Mouse (Mus musculus) forebrain, embryonic 16.5 days (tissue): ENCODE results near the gene Ddx17. TPM values are rescaled to one million over a fixed set of nuclear protein-coding genes. Genes with fewer than 3 reads are reported as not detected.

Experiments
- ATAC-seq: fragments of 200-750 bp; cut with Nextera tagmentation; 2 replicates; pipeline ENCODE4 v1.8.0; 2017; ENCODE audit warnings: mild to moderate bottlenecking, moderate library complexity
- H3K27ac ChIP-seq: fragments of 300-500 bp; sonication (generic); 2 replicates; pipeline ENCODE4 v1.5.1; 2014; ENCODE audit warnings: low read length, control low read depth
- H3K27me3 ChIP-seq: fragments of 300-500 bp; sonication (generic); replicated peaks from 2 replicates; pipeline ENCODE4 v1.6.1; 2014; ENCODE audit warnings: low read length; ENCODE audit not compliant: control insufficient read depth, insufficient read depth
- H3K36me3 ChIP-seq: fragments of 300-500 bp; sonication (generic); 2 replicates; pipeline ENCODE4 v1.6.1; 2014; ENCODE audit not compliant: control insufficient read depth, insufficient read depth
- H3K4me1 ChIP-seq: fragments of 300-500 bp; sonication (generic); replicated peaks from 2 replicates; pipeline ENCODE4 v1.6.1; 2014; ENCODE audit warnings: low read length; ENCODE audit not compliant: control insufficient read depth, insufficient read depth
- H3K4me2 ChIP-seq: fragments of 300-500 bp; sonication (generic); 2 replicates; pipeline ENCODE4 v1.6.1; 2014; ENCODE audit warnings: mild to moderate bottlenecking, low read length, control low read depth
- H3K4me3 ChIP-seq: fragments of 300-500 bp; sonication (generic); replicated peaks from 2 replicates; pipeline ENCODE4 v1.5.1; 2014; ENCODE audit warnings: mild to moderate bottlenecking, low read length, control low read depth
- H3K9ac ChIP-seq: fragments of 300-500 bp; sonication (generic); replicated peaks from 2 replicates; pipeline ENCODE4 v1.6.1; 2014; ENCODE audit warnings: low read depth, low read length, control low read depth
- H3K9me3 ChIP-seq: fragments of 300-500 bp; sonication (generic); 2 replicates; pipeline ENCODE4 v1.6.1; 2016; ENCODE audit warnings: low read length; ENCODE audit not compliant: control insufficient read depth
- WGBS: fragments of 180-500 bp; shearing (Covaris S2); extraction: QIAGEN DNeasy Blood & Tissue Kit; methylation state at CpG from one replicate; pipeline ENCODE4 v1.1.7; 2014; 5-methylcytosine and 5-hydroxymethylcytosine counted together
- polyA plus RNA-seq: library from polyadenylated mRNA; unstranded; fragments of >200 nt; fragmentation: Nextera tagmentation; extraction: Ambion mirVana; gene quantifications from 2 replicates; pipeline ENCODE4 v1.2.1, GENCODE M21; 2015

The Ddx17 gene
- 60.2 and 63.3 TPM in 2 replicates for polyA plus RNA-seq

DNA sequence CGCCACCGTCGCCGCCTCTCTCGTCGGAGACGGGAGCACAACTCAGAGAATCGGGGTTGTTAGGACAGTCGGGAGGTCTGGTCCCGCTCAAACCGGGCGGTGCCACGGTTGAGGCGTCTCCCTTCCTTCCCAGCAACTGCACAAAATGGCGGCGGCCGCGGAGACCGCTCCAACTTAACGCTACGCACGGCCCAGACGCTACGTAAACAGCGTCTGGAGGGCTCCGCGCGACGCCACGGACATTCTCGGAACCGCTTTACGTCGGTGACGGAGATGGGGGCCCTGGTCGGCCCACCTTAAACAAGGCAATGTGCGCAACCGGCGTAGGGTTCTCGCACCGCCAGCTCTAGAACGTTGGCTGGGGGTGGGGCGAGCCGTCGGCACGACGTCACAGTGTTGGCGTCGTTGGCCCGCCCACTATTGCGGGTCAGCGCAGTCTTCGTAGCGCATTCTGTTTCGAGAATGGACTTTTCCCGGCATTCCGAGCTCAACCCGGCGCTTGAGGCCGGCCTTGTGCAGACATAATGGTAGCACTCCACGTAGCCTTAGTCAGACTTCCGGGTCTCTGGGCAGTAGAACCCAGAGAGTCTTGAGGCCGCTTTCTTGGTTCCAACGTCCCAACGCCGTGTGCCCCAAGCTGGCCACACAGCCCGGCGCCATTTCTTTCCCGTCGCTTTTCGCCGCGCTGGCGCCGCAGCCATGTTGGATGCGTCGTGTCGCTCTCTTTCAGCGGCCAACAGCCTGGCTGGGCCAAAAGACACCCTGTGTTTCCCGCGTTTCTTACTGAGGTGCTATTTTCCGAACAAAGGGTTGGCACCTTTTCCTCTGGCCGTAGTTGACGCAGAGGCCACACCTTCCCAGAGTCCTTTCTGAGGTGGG, at the start of gene Ddx17:
Ddx17 (minus strand) TSS at position 332 of the 879 bp plus-strand sequence.
- Histone ChIP-seq H3K27me3 (no peaks in the 10 kb centered on the region), H3K9ac (peak within 1 kb of the TSS; percentile 98), H3K4me2 (peak within 1 kb of the TSS; percentile 90), H3K4me3 (peak within 1 kb of the TSS; percentile 91), H3K9me3 (no peaks in the 10 kb centered on the region), H3K27ac (peak within 1 kb of the TSS; percentile 98), H3K36me3 (peaks cover 21% of the 10 kb centered on the region), H3K4me1 (peaks cover 24% of the 10 kb centered on the region)
- peak; percentile 98 for ATAC-seq
- WGBS = 1% methylated on average over 84 of the region's 84 CpGs

DNA sequence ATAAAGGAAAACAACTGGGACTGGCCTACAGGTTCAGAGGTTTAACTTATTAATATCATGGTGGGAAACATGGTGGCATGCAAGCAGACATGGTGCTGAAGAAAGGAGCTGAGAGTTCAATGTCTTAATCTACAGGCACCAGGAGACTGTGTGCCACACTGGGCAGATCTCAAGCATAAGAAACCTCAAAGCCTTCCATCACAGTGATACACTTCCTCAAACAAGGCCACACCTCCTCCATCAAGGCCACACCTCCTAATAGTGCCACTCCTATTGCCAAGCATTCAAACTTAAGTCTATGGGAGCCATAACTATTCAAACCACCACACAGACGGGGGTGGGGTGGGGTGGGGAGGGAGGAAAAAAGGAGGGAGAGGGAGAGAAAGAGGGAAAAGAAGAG, 35.0 kb upstream of the Ddx17 start:
- Histone ChIP-seq H3K4me3 (no peak overlapping the region), H3K27me3 (no peaks in the 10 kb centered on the region), H3K36me3 (no peaks in the 10 kb centered on the region), H3K27ac (no peak overlapping the region), H3K9me3 (no peaks in the 10 kb centered on the region), H3K9ac (no peak overlapping the region), H3K4me1 (no peaks in the 10 kb centered on the region), H3K4me2 (no peak overlapping the region)
- no peak for ATAC-seq
- 35% methylated on average over 1 of the region's 1 CpGs for WGBS

DNA sequence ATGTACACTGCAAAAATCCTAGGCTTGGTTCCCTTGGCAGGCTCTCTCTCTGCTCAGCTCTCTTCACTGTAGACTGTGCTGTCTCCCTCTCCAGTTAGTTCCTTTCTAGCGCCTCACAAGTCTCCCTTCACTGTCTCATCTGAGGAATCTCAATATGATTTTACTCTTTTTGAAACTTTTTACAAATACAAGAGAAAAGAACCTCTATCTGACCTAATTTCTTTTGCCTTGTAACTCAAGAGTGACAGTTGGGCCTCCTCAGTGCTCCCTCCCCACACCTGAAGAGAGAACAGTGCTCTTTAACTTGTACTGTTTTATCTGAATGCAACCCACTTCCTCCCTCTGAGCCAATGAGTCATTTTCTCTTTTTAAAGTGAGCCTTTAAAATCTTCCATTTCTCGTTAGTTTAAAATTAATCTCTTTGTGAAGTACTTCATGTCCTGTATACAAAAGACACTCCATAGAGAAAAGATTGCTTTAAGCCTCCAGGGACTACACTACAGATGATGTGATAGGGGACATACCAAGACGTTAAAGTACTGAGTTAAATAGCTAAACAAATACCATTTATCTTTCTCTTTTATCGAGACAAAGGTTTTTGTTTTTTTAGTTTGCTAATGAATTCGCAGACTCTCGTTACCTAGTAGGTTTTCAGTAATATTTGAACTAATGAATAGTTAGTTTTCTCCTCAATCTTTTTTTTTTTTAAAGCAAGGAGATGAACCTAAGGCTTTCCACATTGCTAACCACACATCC, 31.3 kb upstream of the Ddx17 start:
- Histone ChIP-seq H3K4me3 (no peak overlapping the region), H3K9me3 (no peaks in the 10 kb centered on the region), H3K36me3 (no peaks in the 10 kb centered on the region), H3K27ac (no peak overlapping the region), H3K4me2 (no peak overlapping the region), H3K4me1 (no peaks in the 10 kb centered on the region), H3K9ac (no peak overlapping the region), H3K27me3 (no peaks in the 10 kb centered on the region)
- 45% methylated on average over 6 of the region's 6 CpGs for WGBS
- ATAC-seq = no peak

DNA sequence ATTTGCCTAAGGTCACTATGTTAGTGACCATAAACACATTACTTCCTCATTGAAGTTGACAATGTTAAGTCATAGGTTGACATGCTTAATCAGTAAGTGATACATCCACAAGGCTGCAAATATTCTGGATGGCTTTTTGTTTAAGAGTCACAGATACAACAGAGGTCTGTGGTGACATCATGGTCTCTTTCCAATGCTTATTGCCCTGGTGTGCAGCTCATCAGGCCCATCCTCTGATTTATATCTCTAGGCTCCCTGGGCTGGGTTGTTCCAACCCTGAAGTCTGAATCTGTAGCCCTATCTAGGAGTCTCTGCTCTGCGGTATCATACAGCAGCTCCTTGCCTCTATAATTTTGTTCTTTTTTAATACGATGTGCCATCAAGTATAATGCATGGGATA, 30.4 kb upstream of the Ddx17 start:
- Histone ChIP-seq H3K27ac (no peak overlapping the region), H3K9ac (no peak overlapping the region), H3K4me3 (no peak overlapping the region), H3K36me3 (no peaks in the 10 kb centered on the region), H3K4me2 (no peak overlapping the region), H3K27me3 (no peaks in the 10 kb centered on the region), H3K9me3 (no peaks in the 10 kb centered on the region), H3K4me1 (no peaks in the 10 kb centered on the region)
- ATAC-seq = no peak
- 77% methylated on average over 2 of the region's 2 CpGs for WGBS

DNA sequence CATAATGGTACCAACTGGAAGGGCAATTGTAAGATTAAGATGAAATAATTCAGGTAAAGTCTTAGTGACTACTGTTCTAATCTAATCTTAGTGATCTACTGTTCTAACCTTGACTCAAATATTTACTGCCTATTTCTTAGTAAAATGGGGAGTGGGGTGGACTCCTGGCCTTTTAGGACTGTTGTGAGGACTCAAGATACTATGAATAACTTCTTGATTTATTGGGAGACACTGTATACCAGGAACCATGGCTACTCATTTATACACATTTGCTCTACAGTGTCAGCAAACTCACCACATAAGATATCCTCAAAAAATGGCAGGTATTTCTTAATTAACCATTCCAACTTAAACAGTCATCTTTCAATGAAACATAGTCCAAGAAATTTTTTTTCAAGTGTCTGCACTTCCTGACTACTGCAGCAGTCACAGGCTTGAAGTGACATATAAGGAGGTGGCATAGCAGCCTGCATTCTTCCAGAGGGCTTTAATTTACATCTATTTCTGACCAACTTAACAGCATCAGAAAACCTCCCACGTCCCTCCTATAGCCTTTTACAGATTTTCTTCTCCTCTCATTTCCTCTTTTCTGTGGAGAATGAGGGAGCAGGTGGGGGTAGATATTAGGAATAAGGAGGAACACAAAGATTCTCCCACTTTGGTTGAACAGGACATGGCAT, 29.1 kb upstream of the Ddx17 start:
- no peak for ATAC-seq
- Histone ChIP-seq H3K4me3 (no peak overlapping the region), H3K9ac (no peak overlapping the region), H3K27ac (no peak overlapping the region), H3K4me2 (no peak overlapping the region), H3K27me3 (no peaks in the 10 kb centered on the region), H3K9me3 (no peaks in the 10 kb centered on the region), H3K4me1 (no peaks in the 10 kb centered on the region), H3K36me3 (no peaks in the 10 kb centered on the region)
- WGBS = 68% methylated on average over 1 of the region's 1 CpGs

DNA sequence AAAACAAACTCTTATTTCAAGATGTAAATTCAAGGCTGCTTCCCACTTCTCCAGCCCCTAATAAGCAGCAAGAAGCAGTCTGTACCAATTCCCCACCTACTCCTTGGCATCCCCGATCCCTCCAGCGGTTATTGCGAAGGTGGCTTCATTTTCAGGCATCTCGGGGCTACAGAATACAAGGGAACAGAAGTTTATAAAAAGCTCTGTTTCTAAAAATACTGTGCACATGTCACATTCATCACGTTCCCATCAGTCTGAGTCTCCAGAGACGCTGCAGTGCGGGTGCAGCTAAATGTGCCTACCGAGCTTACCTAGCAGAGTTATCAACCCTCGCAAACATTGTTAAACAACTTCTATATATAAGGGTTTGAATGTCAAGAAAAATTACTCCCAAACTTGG, 15.9 kb upstream of the Ddx17 start:
- no peak overlapping the region for H3K4me2 ChIP-seq
- no peaks in the 10 kb centered on the region for H3K9me3 ChIP-seq
- H3K27ac ChIP-seq = no peak overlapping the region
- no peaks in the 10 kb centered on the region for H3K4me1 ChIP-seq
- H3K36me3 ChIP-seq = no peaks in the 10 kb centered on the region
- H3K27me3 ChIP-seq = no peaks in the 10 kb centered on the region
- WGBS = 82% methylated on average over 9 of the region's 9 CpGs
- no peak overlapping the region for H3K4me3 ChIP-seq
- H3K9ac ChIP-seq = no peak overlapping the region
- no peak for ATAC-seq

DNA sequence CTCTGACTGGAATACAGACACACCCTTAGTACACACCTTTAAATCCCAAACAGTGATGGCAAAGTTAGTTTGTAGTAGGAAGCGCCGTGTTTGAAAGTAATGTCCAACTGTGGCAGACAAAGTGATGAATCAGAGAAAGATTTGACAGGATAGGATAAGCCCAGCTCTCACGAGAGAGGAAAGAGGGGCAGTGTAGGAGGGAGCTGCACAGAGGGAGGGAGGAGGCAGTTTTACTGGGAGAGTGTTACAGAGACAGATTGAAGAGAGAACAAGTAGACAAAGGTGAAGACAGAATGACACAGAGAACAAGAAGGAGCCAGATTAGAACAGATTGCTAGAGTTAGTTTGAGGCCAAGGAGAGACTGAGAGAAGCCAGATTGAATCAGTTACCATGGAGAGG, 13.1 kb upstream of the Ddx17 start:
- H3K36me3 ChIP-seq = no peaks in the 10 kb centered on the region
- no peaks in the 10 kb centered on the region for H3K9me3 ChIP-seq
- H3K4me1 ChIP-seq = no peaks in the 10 kb centered on the region
- no peak overlapping the region for H3K4me3 ChIP-seq
- 66% methylated on average over 3 of the region's 3 CpGs for WGBS
- no peak overlapping the region for H3K4me2 ChIP-seq
- H3K27me3 ChIP-seq = no peaks in the 10 kb centered on the region
- no peak for ATAC-seq
- no peak overlapping the region for H3K9ac ChIP-seq
- H3K27ac ChIP-seq = no peak overlapping the region

DNA sequence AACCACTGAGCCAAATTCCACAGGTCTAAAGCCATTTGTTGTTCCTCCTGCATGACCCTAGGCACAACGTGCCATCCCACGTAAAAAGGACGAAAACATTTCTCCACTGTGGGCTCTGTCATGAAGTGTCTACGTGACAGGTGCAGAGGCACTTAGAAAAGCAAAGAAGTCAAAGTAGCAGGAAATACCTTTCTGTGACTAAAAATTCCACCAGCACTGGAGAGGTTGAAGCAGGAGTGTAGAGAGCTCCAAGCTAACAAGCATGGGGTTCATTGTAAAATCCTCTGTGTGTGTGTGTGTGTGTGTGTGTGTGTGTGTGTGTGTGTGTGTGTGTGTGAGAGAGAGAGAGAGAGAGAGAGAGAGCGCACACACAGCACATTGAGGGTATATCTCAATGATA, 6.0 kb upstream of the Ddx17 start:
- Histone ChIP-seq H3K27me3 (no peaks in the 10 kb centered on the region), H3K27ac (no peak overlapping the region), H3K9me3 (no peaks in the 10 kb centered on the region), H3K9ac (no peak overlapping the region), H3K4me2 (no peak overlapping the region), H3K4me1 (no peaks in the 10 kb centered on the region; the same call in 1 of the 2 replicates), H3K36me3 (no peaks in the 10 kb centered on the region), H3K4me3 (no peak overlapping the region)
- no peak for ATAC-seq
- WGBS = 86% methylated on average over 5 of the region's 5 CpGs

DNA sequence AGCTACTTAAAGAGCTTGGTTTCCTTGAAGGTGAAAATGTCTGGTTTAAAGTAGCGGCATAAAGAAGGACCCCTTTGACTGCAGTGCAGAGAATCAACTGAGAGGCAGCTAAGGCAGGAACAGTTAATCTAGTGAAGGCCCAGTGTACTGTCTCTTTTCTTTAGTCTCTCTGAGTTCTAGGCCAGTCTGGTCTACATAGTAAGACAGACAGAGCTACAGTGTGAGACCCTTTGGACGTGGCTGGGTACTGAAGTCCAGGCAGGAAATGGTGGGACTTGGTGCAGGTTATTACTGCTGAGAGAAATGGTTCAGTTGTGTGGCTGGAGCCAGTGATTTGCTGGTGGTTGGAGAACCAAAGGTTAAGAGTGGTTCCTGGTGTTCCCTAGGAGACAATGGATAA, 1.7 kb upstream of the Ddx17 start:
- ATAC-seq = no peak
- WGBS = 100% methylated on average over 2 of the region's 2 CpGs
- H3K27ac ChIP-seq = no peak overlapping the region
- H3K4me2 ChIP-seq = no peak overlapping the region
- H3K4me1 ChIP-seq = peaks cover 22% of the 10 kb centered on the region
- no peaks in the 10 kb centered on the region for H3K9me3 ChIP-seq
- H3K27me3 ChIP-seq = no peaks in the 10 kb centered on the region
- no peak overlapping the region for H3K9ac ChIP-seq
- no peak overlapping the region for H3K4me3 ChIP-seq
- H3K36me3 ChIP-seq = peaks cover 6% of the 10 kb centered on the region
